Mouse (Mus musculus) liver, embryonic 14.5 days (tissue): ENCODE results near the gene Tk2.
"Not testable (repeated sequence)": the region's sequence is repeated elsewhere in the genome, so short reads cannot be mapped to it uniquely, and the experiment has no call there.

Experiments
- CTCF ChIP-seq: IDR thresholded peaks from 2 replicates; pipeline ENCODE4 v1.5.1; 2016; ENCODE audit warnings: antibody characterized with exemption, low read depth, control low read depth
- EP300 ChIP-seq: IDR thresholded peaks from 2 replicates; pipeline ENCODE4 v1.6.1; 2016; ENCODE audit warnings: antibody characterized with exemption, low read depth

DNA sequence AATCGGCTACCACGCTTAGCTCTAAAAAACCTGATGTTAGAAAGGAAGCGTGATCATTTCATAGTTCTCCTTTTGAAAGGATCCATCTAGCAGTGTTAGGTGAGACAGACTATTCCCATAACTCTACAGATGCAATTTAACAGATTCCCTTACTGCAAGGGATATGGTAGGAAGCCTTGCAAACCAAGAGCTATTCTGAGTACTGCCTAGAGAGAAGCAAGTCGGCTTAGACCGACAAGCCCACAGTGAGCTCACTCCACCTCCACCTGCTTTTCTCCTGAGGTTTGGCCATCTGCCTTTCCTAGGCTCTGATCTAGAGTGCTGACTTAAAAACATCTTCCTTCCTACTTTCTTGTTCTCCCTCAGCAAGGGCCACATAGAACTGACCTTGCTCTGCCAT lies 13.4 kb upstream of the Tk2 start:
- not testable (repeated sequence) for TF ChIP-seq EP300, CTCF
